Mouse (Mus musculus): ENCODE measurements at regions not wholly inside any gene's neighbourhood (a gene's known extent, or its start where the extent isn't known, plus 50 kb on each side); places are given as distances from the start of the nearest gene placed in this dataset.

DNA sequence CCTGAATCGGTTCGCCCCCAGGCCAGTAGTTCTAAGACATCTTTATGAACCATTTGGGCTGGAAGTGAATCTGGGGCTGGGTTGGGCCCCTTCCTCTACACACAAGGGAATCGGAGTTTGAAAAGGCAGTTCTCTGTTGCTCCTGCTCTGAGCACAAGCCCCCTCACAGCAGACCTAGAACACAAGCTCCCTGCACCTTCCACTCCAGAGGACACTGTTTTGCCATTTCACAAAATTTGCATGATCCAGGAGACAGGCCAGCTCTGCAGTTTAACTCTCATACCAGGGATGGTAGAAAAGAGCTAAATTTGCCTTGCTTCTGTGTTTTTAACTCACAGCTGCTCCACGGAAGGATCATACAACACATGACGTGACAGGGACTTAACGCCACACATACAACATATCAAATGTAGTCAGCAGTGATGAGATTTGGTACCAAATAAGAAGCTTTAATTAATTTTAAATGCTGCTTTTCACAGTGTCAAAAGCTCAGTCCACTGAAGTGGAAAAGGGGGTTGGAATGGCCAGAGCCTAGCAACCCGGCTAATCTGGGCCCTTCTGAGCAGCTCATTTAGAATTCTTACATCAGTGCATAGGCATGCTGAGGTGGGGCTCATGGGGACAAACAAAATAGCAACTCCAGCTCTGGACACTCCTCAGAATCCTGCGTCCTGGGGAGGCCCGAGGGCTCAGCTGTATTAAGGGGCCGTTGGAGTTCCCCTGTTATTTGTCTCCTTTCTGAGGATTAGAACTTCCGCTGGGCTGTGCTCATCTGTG is 434.1 kb downstream of the Sox2 start:
- TF ChIP-seq GATA1 (IDR thresholded peaks at IDR 0.05; ENCODE audit: borderline replicate concordance, low read length) (no peak), FLI1 (IDR thresholded peaks at IDR 0.05; ENCODE audit: low read length) (no peak)
- Histone ChIP-seq H3K27me3 (replicated peaks) (no peaks in the 10 kb centered on the region), H3K4me1 (no peaks in the 10 kb centered on the region), H3K36me3 (replicated peaks; ENCODE audit: low read length) (no peaks in the 10 kb centered on the region), H3K4me3 (replicated peaks) (no peak overlapping the region), H3K9me3 (peaks cover 28% of the 10 kb centered on the region)

DNA sequence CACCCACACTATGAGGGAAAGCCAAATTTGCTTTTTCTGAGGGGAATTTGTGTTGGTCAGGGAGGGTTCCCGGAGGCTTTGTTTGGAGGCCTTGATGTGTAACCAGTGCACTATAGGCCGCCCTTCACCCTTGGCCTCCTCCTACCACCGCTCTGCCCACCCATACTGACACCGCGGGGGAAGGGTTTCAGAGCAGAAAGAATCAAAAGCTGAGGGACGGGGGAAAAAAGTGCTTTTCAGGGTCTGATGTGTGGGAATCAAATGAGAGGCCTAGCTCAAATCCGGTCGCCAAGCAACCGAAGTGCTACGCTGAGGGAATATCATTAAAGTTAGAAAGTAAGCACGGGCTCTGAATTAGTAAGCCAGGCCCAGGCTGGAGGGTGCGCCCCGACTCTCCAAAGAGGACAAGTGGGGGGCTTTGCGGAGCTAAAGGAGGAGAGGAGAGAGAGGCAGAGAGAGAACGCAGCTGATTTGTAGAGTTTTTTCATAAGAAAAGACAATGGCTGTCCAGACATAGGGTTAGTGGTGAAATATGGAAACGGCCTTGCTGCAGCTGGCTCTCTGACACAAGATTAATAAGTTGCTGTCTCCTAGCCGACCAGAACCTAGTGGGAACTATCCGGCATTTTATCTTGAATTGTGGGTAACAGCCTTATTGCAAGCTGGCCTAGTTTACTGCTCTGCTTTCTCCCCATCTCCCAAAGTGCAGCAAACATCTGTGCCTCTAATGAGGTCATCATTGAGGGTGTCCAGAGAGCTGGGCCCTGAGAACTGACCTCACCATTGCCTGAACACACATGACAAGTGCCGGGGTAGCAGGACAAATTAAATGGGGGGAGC is 438.3 kb downstream of the Sox2 start:
- no peaks in the 10 kb centered on the region for H3K27me3 ChIP-seq (replicated peaks)
- H3K9me3 ChIP-seq, result peaks cover 53% of the 10 kb centered on the region
- H3K4me1 ChIP-seq, result no peaks in the 10 kb centered on the region
- TF ChIP-seq GATA1 (IDR thresholded peaks at IDR 0.05; ENCODE audit: borderline replicate concordance, low read length) (no peak), FLI1 (IDR thresholded peaks at IDR 0.05; ENCODE audit: low read length) (no peak)
- no peak overlapping the region for H3K4me3 ChIP-seq (replicated peaks)
- no peaks in the 10 kb centered on the region for H3K36me3 ChIP-seq (replicated peaks; ENCODE audit: low read length)

DNA sequence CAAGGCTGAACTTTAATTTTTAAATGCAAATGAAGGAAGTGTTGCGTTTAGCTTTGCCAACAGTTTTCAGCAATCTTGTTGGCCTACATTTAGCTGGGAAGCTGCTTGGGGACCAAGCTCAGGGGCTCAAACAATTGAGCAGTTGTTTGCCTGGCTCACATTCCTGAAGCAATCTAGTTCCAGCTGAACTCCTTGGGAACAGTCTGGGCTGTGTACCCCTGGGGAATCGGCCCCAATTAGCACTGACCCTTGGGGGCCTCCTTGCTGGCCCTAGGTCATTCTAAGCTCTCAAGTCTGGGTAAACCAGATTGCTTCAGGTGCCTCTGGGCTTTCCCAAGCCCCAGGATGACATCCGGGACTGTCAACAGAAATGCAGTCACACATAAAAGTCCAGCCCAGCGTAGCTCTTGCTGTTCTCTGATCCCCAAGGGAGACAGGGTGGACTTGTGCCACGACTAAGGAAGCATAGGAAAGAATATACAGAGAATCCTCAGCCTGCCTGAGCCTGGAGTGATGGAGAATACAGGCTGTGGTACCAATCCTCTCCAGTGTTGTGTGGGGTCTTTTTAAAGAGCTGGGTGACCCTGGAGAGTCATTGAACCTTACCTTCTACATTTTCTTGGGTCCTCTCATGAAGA is 440.4 kb downstream of the Sox2 start:
- peaks cover 59% of the 10 kb centered on the region for H3K9me3 ChIP-seq
- H3K36me3 ChIP-seq (replicated peaks; ENCODE audit: low read length), result no peaks in the 10 kb centered on the region
- H3K4me3 ChIP-seq (replicated peaks), result no peak overlapping the region
- H3K4me1 ChIP-seq, result no peaks in the 10 kb centered on the region
- H3K27me3 ChIP-seq (replicated peaks), result no peaks in the 10 kb centered on the region
- TF ChIP-seq FLI1 (IDR thresholded peaks at IDR 0.05; ENCODE audit: low read length) (no peak), GATA1 (IDR thresholded peaks at IDR 0.05; ENCODE audit: borderline replicate concordance, low read length) (no peak)

DNA sequence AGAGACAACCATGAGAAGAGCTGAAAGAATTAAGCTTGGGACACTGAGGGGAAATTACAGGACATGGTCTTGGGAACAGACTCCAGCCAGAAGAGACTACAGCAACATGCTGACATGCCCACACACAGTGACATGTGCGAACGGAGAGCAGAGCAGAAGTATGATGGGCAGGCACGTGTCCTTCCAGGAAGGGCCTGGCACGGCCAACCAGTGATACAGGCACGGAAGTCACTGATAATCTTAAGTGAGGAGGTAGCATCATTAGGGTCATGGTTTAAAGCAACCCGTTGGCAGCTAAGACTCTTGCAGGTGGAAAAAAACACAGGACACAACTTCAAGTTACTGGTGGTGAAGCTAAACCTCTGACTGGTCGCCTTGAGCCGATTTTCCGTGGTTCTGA is 442.8 kb downstream of the Sox2 start:
- Histone ChIP-seq H3K4me3 (replicated peaks) (no peak overlapping the region), H3K4me1 (no peaks in the 10 kb centered on the region), H3K36me3 (replicated peaks; ENCODE audit: low read length) (no peaks in the 10 kb centered on the region), H3K27me3 (replicated peaks) (no peaks in the 10 kb centered on the region), H3K9me3 (peaks cover 61% of the 10 kb centered on the region)
- TF ChIP-seq GATA1 (IDR thresholded peaks at IDR 0.05; ENCODE audit: borderline replicate concordance, low read length) (no peak), FLI1 (IDR thresholded peaks at IDR 0.05; ENCODE audit: low read length) (no peak)

- Histone ChIP-seq H3K9me3 (peaks cover 51% of the 10 kb centered on the region), H3K4me3 (replicated peaks) (no peak overlapping the region), H3K36me3 (replicated peaks; ENCODE audit: low read length) (no peaks in the 10 kb centered on the region), H3K27me3 (replicated peaks) (no peaks in the 10 kb centered on the region), H3K4me1 (no peaks in the 10 kb centered on the region)
- TF ChIP-seq FLI1 (IDR thresholded peaks at IDR 0.05; ENCODE audit: low read length) (no peak), GATA1 (IDR thresholded peaks at IDR 0.05; ENCODE audit: borderline replicate concordance, low read length) (no peak)
Measured at GRCm38 (mm10) chr3:35095221-35095620, 445.0 kb downstream of the Sox2 start.

- Histone ChIP-seq H3K36me3 (replicated peaks; ENCODE audit: low read length) (no peaks in the 10 kb centered on the region), H3K27me3 (replicated peaks) (no peaks in the 10 kb centered on the region), H3K4me3 (replicated peaks) (no peak overlapping the region), H3K9me3 (peaks cover 40% of the 10 kb centered on the region), H3K4me1 (no peaks in the 10 kb centered on the region)
- TF ChIP-seq GATA1 (IDR thresholded peaks at IDR 0.05; ENCODE audit: borderline replicate concordance, low read length) (no peak), FLI1 (IDR thresholded peaks at IDR 0.05; ENCODE audit: low read length) (no peak)
Measured at GRCm38 (mm10) chr3:35096381-35096780, 446.2 kb downstream of the Sox2 start.

GRCm38 (mm10) chr3:35097766-35098165 is 447.6 kb downstream of the Sox2 start:
- Histone ChIP-seq H3K9me3 (peaks cover 31% of the 10 kb centered on the region), H3K27me3 (replicated peaks) (no peaks in the 10 kb centered on the region), H3K4me3 (replicated peaks) (no peak overlapping the region), H3K36me3 (replicated peaks; ENCODE audit: low read length) (no peaks in the 10 kb centered on the region), H3K4me1 (no peaks in the 10 kb centered on the region)
- TF ChIP-seq FLI1 (IDR thresholded peaks at IDR 0.05; ENCODE audit: low read length) (no peak), GATA1 (IDR thresholded peaks at IDR 0.05; ENCODE audit: borderline replicate concordance, low read length) (no peak)

DNA sequence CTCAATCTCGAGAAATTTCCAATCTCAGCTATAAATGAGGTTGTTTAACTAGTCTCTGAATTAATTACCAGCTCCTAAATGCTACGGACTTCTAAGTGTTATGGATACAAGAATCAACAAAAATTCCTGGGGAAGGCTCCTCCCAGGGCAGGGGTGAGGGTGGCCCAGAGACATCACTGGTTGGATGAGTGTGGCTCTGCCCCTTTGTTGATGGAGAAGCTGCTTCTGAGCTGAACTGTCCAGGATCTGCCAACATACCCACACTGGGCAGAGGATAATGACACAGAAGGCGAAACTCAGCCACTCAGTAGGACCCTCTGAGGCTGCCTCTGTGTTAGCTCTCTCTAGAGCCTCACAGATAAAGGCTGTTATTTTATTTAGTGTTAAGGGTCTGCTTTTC is 449.0 kb downstream of the Sox2 start:
- H3K36me3 ChIP-seq (replicated peaks; ENCODE audit: low read length), result no peaks in the 10 kb centered on the region
- no peaks in the 10 kb centered on the region for H3K4me1 ChIP-seq
- no peak overlapping the region for H3K4me3 ChIP-seq (replicated peaks)
- peaks cover 22% of the 10 kb centered on the region for H3K9me3 ChIP-seq
- no peaks in the 10 kb centered on the region for H3K27me3 ChIP-seq (replicated peaks)
- TF ChIP-seq FLI1 (IDR thresholded peaks at IDR 0.05; ENCODE audit: low read length), result no peak
- TF ChIP-seq GATA1 (IDR thresholded peaks at IDR 0.05; ENCODE audit: borderline replicate concordance, low read length), result no peak

GRCm38 (mm10) chr3:35099876-35100420 is 449.7 kb downstream of the Sox2 start:
- TF ChIP-seq GATA1 (IDR thresholded peaks at IDR 0.05; ENCODE audit: borderline replicate concordance, low read length) (no peak), FLI1 (IDR thresholded peaks at IDR 0.05; ENCODE audit: low read length) (no peak)
- Histone ChIP-seq H3K9me3 (peaks cover 17% of the 10 kb centered on the region), H3K4me1 (no peaks in the 10 kb centered on the region), H3K36me3 (replicated peaks; ENCODE audit: low read length) (no peaks in the 10 kb centered on the region), H3K4me3 (replicated peaks) (no peak overlapping the region), H3K27me3 (replicated peaks) (no peaks in the 10 kb centered on the region)

Data from megakaryocyte, embryonic 14.5 days (primary cell).